16 mouse cellular contexts compared by ENCODE assay signal in genomic region chr4:26926060-26926459, GRCm38 (mm10).
"Had no signal": no experiment of that assay in that cellular context is flagged by ENCODE, and none has a peak within 500 bp of the region (broad histone marks: within the 10 kb centered on the region; RNA-seq: fewer than 3 reads in every experiment).

No protein-coding gene starts in this region.

- H3K4me3 ChIP-seq: neural tube, embryonic 13.5 days; neural tube, embryonic 15.5 days; stomach, embryonic 15.5 days had no signal

- H3K27ac ChIP-seq: neural tube, embryonic 13.5 days; neural tube, embryonic 15.5 days; stomach, embryonic 15.5 days; stomach, postnatal 0 days had no signal

- H3K4me2 ChIP-seq: neural tube, embryonic 13.5 days; neural tube, embryonic 15.5 days; stomach, embryonic 15.5 days had no signal

- DNase-seq: retina, postnatal 1 day; right cerebral cortex, adult 18-20 months; right cerebral cortex, postnatal 14 days; right cerebral cortex, postnatal 25 days; right cerebral cortex, postnatal 4 days; spleen, adult 18-20 months; thymus, adult 18-20 months; thymus, adult 2 months; thymus, postnatal 14 days; thymus, postnatal 25 days; thymus, postnatal 36 days; thymus, postnatal 4 days had no signal

- H3K9ac ChIP-seq: neural tube, embryonic 13.5 days; neural tube, embryonic 15.5 days; stomach, embryonic 15.5 days had no signal

- H3K4me1 ChIP-seq: neural tube, embryonic 15.5 days; stomach, embryonic 15.5 days had no signal

- H3K36me3 ChIP-seq: neural tube, embryonic 13.5 days; neural tube, embryonic 15.5 days; stomach, embryonic 15.5 days had no signal

- H3K27me3 ChIP-seq: neural tube, embryonic 13.5 days; neural tube, embryonic 15.5 days; stomach, embryonic 15.5 days had no signal

- H3K9me3 ChIP-seq: neural tube, embryonic 13.5 days; neural tube, embryonic 15.5 days; stomach, embryonic 15.5 days had no signal
